Mouse (Mus musculus) neural tube, embryonic 14.5 days (tissue): Measurements from ENCODE around the gene Clstn3. TPM values are rescaled to one million over a fixed set of nuclear protein-coding genes. Genes with fewer than 3 reads are reported as not detected.
"Not testable (repeated sequence)": the region's sequence is repeated elsewhere in the genome, so short reads cannot be mapped to it uniquely, and the experiment has no call there.

Source experiments
- ATAC-seq: fragments of 200-750 bp; cut with Nextera tagmentation; 2 replicates; pipeline ENCODE4 v1.8.0; 2017; ENCODE audit warnings: low read depth, mild to moderate bottlenecking, moderate TSS enrichment, moderate library complexity
- H3K27ac ChIP-seq: fragments of 300-500 bp; sonication (generic); 2 replicates; pipeline ENCODE4 v1.5.1; 2014; ENCODE audit warnings: low read depth, mild to moderate bottlenecking, control low read depth, low read length, moderate library complexity, mixed read lengths
- H3K27me3 ChIP-seq: fragments of 300-500 bp; sonication (generic); 2 replicates; pipeline ENCODE4 v1.6.1; 2014; ENCODE audit warnings: low read length; ENCODE audit not compliant: control insufficient read depth, insufficient read depth
- H3K36me3 ChIP-seq: fragments of 300-500 bp; sonication (generic); 2 replicates; pipeline ENCODE4 v1.6.1; 2014; ENCODE audit warnings: low read length, mixed read lengths; ENCODE audit not compliant: control insufficient read depth, insufficient read depth
- H3K4me1 ChIP-seq: fragments of 300-500 bp; sonication (generic); 2 replicates; pipeline ENCODE4 v1.6.1; 2014; ENCODE audit warnings: low read length; ENCODE audit not compliant: control insufficient read depth, insufficient read depth
- H3K4me2 ChIP-seq: fragments of 300-500 bp; sonication (generic); 2 replicates; pipeline ENCODE4 v1.6.1; 2014; ENCODE audit warnings: mild to moderate bottlenecking, low read depth, low read length, control low read depth
- H3K4me3 ChIP-seq: fragments of 300-500 bp; sonication (generic); 2 replicates; pipeline ENCODE4 v1.5.1; 2014; ENCODE audit warnings: low read depth, low read length, control low read depth, mixed read lengths
- H3K9ac ChIP-seq: fragments of 300-500 bp; sonication (generic); replicated peaks from 2 replicates; pipeline ENCODE4 v1.6.1; 2014; ENCODE audit warnings: low read depth, mild to moderate bottlenecking, control low read depth, low read length, mixed read lengths
- H3K9me3 ChIP-seq: fragments of 300-500 bp; sonication (generic); 2 replicates; pipeline ENCODE4 v1.6.1; 2016; ENCODE audit warnings: low read length; ENCODE audit not compliant: control insufficient read depth
- WGBS: fragments of 180-500 bp; shearing (Covaris S2); extraction: QIAGEN DNeasy Blood & Tissue Kit; methylation state at CpG from one replicate; pipeline ENCODE4 v1.1.7; 2014; 5-methylcytosine and 5-hydroxymethylcytosine counted together
- polyA plus RNA-seq: library from polyadenylated mRNA; unstranded; fragments of >200 nt; fragmentation: Nextera tagmentation; extraction: Ambion mirVana; gene quantifications from 2 replicates; pipeline ENCODE4 v1.2.1, GENCODE M21; 2014

Gene Clstn3
- 90.4 and 96.1 TPM in 2 replicates for polyA plus RNA-seq

GRCm38 (mm10) chr6:124464305-124465271 is at the start of gene Clstn3:
Gene Clstn3 (minus strand): TSS chr6:124464794.
- peak within 1 kb of the TSS; percentile 86 for H3K27ac ChIP-seq
- no peaks in the 10 kb centered on the region for H3K27me3 ChIP-seq
- peaks cover 13% of the 10 kb centered on the region for H3K4me1 ChIP-seq
- 7% methylated on average over 27 of the region's 27 CpGs for WGBS
- peak; percentile 98 for ATAC-seq
- H3K9ac ChIP-seq: peak within 1 kb of the TSS; percentile 70
- H3K9me3 ChIP-seq: no peaks in the 10 kb centered on the region
- H3K4me2 ChIP-seq: peak within 1 kb of the TSS; percentile 55
- no peaks in the 10 kb centered on the region for H3K36me3 ChIP-seq
- peak within 1 kb of the TSS; percentile 51 for H3K4me3 ChIP-seq

GRCm38 (mm10) chr6:124512355-124512836 is 47.8 kb upstream of the Clstn3 start, which contains the start of gene C1ra:
Gene C1ra (plus strand): TSS chr6:124512405.
- H3K36me3 ChIP-seq: no peaks in the 10 kb centered on the region
- no peak within 1 kb of the TSS for H3K4me2 ChIP-seq
- no peaks in the 10 kb centered on the region for H3K9me3 ChIP-seq
- no peaks in the 10 kb centered on the region for H3K4me1 ChIP-seq
- H3K9ac ChIP-seq: no peak within 1 kb of the TSS
- no peak within 1 kb of the TSS for H3K4me3 ChIP-seq
- no peaks in the 10 kb centered on the region for H3K27me3 ChIP-seq
- no peak within 1 kb of the TSS for H3K27ac ChIP-seq
- no peak for ATAC-seq
- WGBS: 9% methylated on average over 6 of the region's 6 CpGs

GRCm38 (mm10) chr6:124511936-124512335 is 47.3 kb upstream of the Clstn3 start:
- ATAC-seq: no peak
- Histone ChIP-seq H3K36me3 (no peaks in the 10 kb centered on the region), H3K4me2 (no peak overlapping the region), H3K27me3 (no peaks in the 10 kb centered on the region), H3K9me3 (no peaks in the 10 kb centered on the region), H3K9ac (no peak overlapping the region), H3K4me1 (no peaks in the 10 kb centered on the region), H3K27ac (no peak overlapping the region), H3K4me3 (no peak overlapping the region)
- WGBS: 71% methylated on average over 6 of the region's 6 CpGs

GRCm38 (mm10) chr6:124509192-124509591 is 44.6 kb upstream of the Clstn3 start:
- H3K4me1 ChIP-seq, ATAC-seq, H3K27ac ChIP-seq, H3K36me3 ChIP-seq, H3K9ac ChIP-seq, H3K27me3 ChIP-seq, H3K9me3 ChIP-seq, H3K4me2 ChIP-seq, H3K4me3 ChIP-seq: not testable (repeated sequence)
- WGBS: 96% methylated on average over 5 of the region's 5 CpGs

GRCm38 (mm10) chr6:124508292-124508691 is 43.7 kb upstream of the Clstn3 start:
- Histone ChIP-seq H3K27ac (no peak overlapping the region), H3K4me2 (no peak overlapping the region), H3K27me3 (no peaks in the 10 kb centered on the region), H3K36me3 (no peaks in the 10 kb centered on the region), H3K9me3 (no peaks in the 10 kb centered on the region), H3K4me1 (no peaks in the 10 kb centered on the region), H3K4me3 (no peak overlapping the region), H3K9ac (no peak overlapping the region)
- no peak for ATAC-seq
- WGBS: 80% methylated on average over 10 of the region's 10 CpGs

- WGBS: 86% methylated on average over 6 of the region's 6 CpGs
Measured at GRCm38 (mm10) chr6:124506991-124507390, 42.4 kb upstream of the Clstn3 start.

GRCm38 (mm10) chr6:124505028-124505427 is 40.4 kb upstream of the Clstn3 start:
- WGBS: 85% methylated on average over 4 of the region's 4 CpGs
- no peak for ATAC-seq
- Histone ChIP-seq H3K4me3 (no peak overlapping the region), H3K36me3 (no peaks in the 10 kb centered on the region), H3K4me1 (no peaks in the 10 kb centered on the region), H3K9me3 (no peaks in the 10 kb centered on the region), H3K27ac (no peak overlapping the region), H3K4me2 (no peak overlapping the region), H3K27me3 (no peaks in the 10 kb centered on the region), H3K9ac (no peak overlapping the region)

More at GRCm38 (mm10) chr6:124506991-124507390, 42.4 kb upstream of the Clstn3 start:
- no peak overlapping the region for H3K9ac ChIP-seq
- H3K4me2 ChIP-seq: no peak overlapping the region
- no peaks in the 10 kb centered on the region for H3K36me3 ChIP-seq
- H3K4me3 ChIP-seq: no peak overlapping the region
- ATAC-seq: no peak
- H3K9me3 ChIP-seq: no peaks in the 10 kb centered on the region
- no peak overlapping the region for H3K27ac ChIP-seq
- no peaks in the 10 kb centered on the region for H3K4me1 ChIP-seq
- H3K27me3 ChIP-seq: no peaks in the 10 kb centered on the region

- Histone ChIP-seq H3K4me3 (no peak overlapping the region), H3K27me3 (no peaks in the 10 kb centered on the region), H3K27ac (no peak overlapping the region), H3K4me1 (no peaks in the 10 kb centered on the region), H3K9ac (no peak overlapping the region), H3K9me3 (no peaks in the 10 kb centered on the region), H3K4me2 (no peak overlapping the region), H3K36me3 (no peaks in the 10 kb centered on the region)
- WGBS: 86% methylated on average over 5 of the region's 5 CpGs
- ATAC-seq: no peak
Measured at GRCm38 (mm10) chr6:124502021-124502420, 37.4 kb upstream of the Clstn3 start.

GRCm38 (mm10) chr6:124501473-124501872 is 36.9 kb upstream of the Clstn3 start:
- no peaks in the 10 kb centered on the region for H3K4me1 ChIP-seq
- ATAC-seq: no peak
- H3K36me3 ChIP-seq: no peaks in the 10 kb centered on the region
- 77% methylated on average over 4 of the region's 4 CpGs for WGBS
- H3K27me3 ChIP-seq: no peaks in the 10 kb centered on the region
- no peak overlapping the region for H3K4me2 ChIP-seq
- H3K9me3 ChIP-seq: no peaks in the 10 kb centered on the region
- no peak overlapping the region for H3K4me3 ChIP-seq
- no peak overlapping the region for H3K9ac ChIP-seq
- no peak overlapping the region for H3K27ac ChIP-seq
